Mouse (Mus musculus): ENCODE data around the gene Rdh8.

Rdh8 gene

GRCm38 (mm10) chr9:20837184-20837947, 19.1 kb downstream of the Rdh8 start:
- DNase-seq: no peak

GRCm38 (mm10) chr9:20838931-20839330, 20.6 kb downstream of the Rdh8 start:
- no peak for DNase-seq

- DNase-seq: no peak
Measured at GRCm38 (mm10) chr9:20842211-20842610, 23.9 kb downstream of the Rdh8 start.

- DNase-seq: no peak
Measured at GRCm38 (mm10) chr9:20842670-20843069, 24.4 kb downstream of the Rdh8 start.

- no peak for DNase-seq
Measured at GRCm38 (mm10) chr9:20850179-20850578, 31.9 kb downstream of the Rdh8 start.

- peak; percentile 75 for DNase-seq
Measured at GRCm38 (mm10) chr9:20857131-20857530, 38.8 kb downstream of the Rdh8 start.

- no peak for DNase-seq
Measured at GRCm38 (mm10) chr9:20859926-20860325, 41.6 kb downstream of the Rdh8 start.

GRCm38 (mm10) chr9:20861821-20862220, 43.5 kb downstream of the Rdh8 start:
- peak; percentile 73 for DNase-seq

- no peak for DNase-seq
Measured at GRCm38 (mm10) chr9:20862225-20862624, 43.9 kb downstream of the Rdh8 start.

GRCm38 (mm10) chr9:20866879-20867278, 48.6 kb downstream of the Rdh8 start:
- no peak for DNase-seq

GRCm38 (mm10) chr9:20868448-20869001, 50.2 kb downstream of the Rdh8 start, which contains the start of gene A230050P20Rik:
Gene A230050P20Rik, plus strand, starts transcription at chr9:20868642.
- peak; percentile 67 for DNase-seq

GRCm38 (mm10) chr9:20869246-20869645, 50.9 kb downstream of the Rdh8 start:
- no peak for DNase-seq

- no peak for DNase-seq
Measured at GRCm38 (mm10) chr9:20870211-20871173, 52.2 kb downstream of the Rdh8 start.

- no peak for DNase-seq
Measured at GRCm38 (mm10) chr9:20872991-20873390, 54.7 kb downstream of the Rdh8 start.

- no peak for DNase-seq
Measured at GRCm38 (mm10) chr9:20873521-20873920, 55.2 kb downstream of the Rdh8 start.

- DNase-seq: no peak
Measured at GRCm38 (mm10) chr9:20875021-20875790, 56.9 kb downstream of the Rdh8 start.

Data from thymus, postnatal 4 days (tissue).